Mouse (Mus musculus) gonadal fat pad, adult 2 months (tissue): Measurements from ENCODE around the gene Tspan10. TPM values are rescaled to one million over a fixed set of nuclear protein-coding genes. Genes with fewer than 3 reads are reported as not detected.

Experiments used
- DNase-seq: peaks from one replicate; pipeline ENCODE4 v3.0.0-alpha.2; 2012; ENCODE audit warnings: low read depth
- polyA plus RNA-seq: library from polyadenylated mRNA; depleted of rRNA; stranded (reverse); fragments of >200 nt; gene quantifications from 2 replicates; pipeline ENCODE4 v1.2.3, GENCODE M21; 2012

Gene Tspan10
- polyA plus RNA-seq, 1 experiment, result not detected

GRCm38 (mm10) chr11:120455413-120455812 is 13.0 kb downstream of the Tspan10 start:
- DNase-seq, result no peak

- no peak for DNase-seq
These were observed 14.9 kb downstream of the Tspan10 start for GRCm38 (mm10) chr11:120457370-120457769.

GRCm38 (mm10) chr11:120457772-120458751 is 15.6 kb downstream of the Tspan10 start, which contains the start of the genes Oxld1 and Ccdc137:
Gene Oxld1 (minus strand): TSS chr11:120458068.
Gene Ccdc137 (plus strand): TSS chr11:120458115.
- no peak for DNase-seq

- DNase-seq, result no peak
These were observed 16.6 kb downstream of the Tspan10 start for GRCm38 (mm10) chr11:120458847-120459597.

- DNase-seq, result no peak
These were observed 21.1 kb downstream of the Tspan10 start for GRCm38 (mm10) chr11:120463536-120463935.

- no peak for DNase-seq
These were observed 21.9 kb downstream of the Tspan10 start for GRCm38 (mm10) chr11:120464365-120464764.

- DNase-seq, result no peak
These were observed 23.1 kb downstream of the Tspan10 start for GRCm38 (mm10) chr11:120465521-120465920.

GRCm38 (mm10) chr11:120467051-120467735 is 24.7 kb downstream of the Tspan10 start, which contains the start of gene Arl16:
Gene Arl16 (minus strand): TSS chr11:120467607.
- DNase-seq, result no peak

- no peak for DNase-seq
These were observed 25.3 kb downstream of the Tspan10 start for GRCm38 (mm10) chr11:120467736-120468092.

GRCm38 (mm10) chr11:120472052-120472451 is 29.6 kb downstream of the Tspan10 start:
- DNase-seq, result no peak

- no peak for DNase-seq
These were observed 41.0 kb downstream of the Tspan10 start for GRCm38 (mm10) chr11:120483448-120483934.

- DNase-seq, result no peak
These were observed 42.0 kb downstream of the Tspan10 start, which contains the start of gene Mrpl12 for GRCm38 (mm10) chr11:120484265-120484981. Gene Mrpl12 (plus strand): TSS chr11:120484613.

GRCm38 (mm10) chr11:120485251-120485650 is 42.8 kb downstream of the Tspan10 start:
- DNase-seq, result no peak

- DNase-seq, result no peak
These were observed 46.1 kb downstream of the Tspan10 start for GRCm38 (mm10) chr11:120488516-120488915.

- DNase-seq, result no peak
These were observed 46.8 kb downstream of the Tspan10 start for GRCm38 (mm10) chr11:120489054-120489761.

GRCm38 (mm10) chr11:120490291-120491046 is 48.0 kb downstream of the Tspan10 start:
- DNase-seq, result no peak

- DNase-seq, result no peak
These were observed 49.0 kb downstream of the Tspan10 start, which contains the start of gene Slc25a10 for GRCm38 (mm10) chr11:120491317-120492023. Gene Slc25a10 (plus strand): TSS chr11:120491840.

GRCm38 (mm10) chr11:120492024-120492877 is 49.8 kb downstream of the Tspan10 start:
- no peak for DNase-seq
